Comparison of ENCODE assay signal across 8 mouse cellular contexts in the genomic region with DNA sequence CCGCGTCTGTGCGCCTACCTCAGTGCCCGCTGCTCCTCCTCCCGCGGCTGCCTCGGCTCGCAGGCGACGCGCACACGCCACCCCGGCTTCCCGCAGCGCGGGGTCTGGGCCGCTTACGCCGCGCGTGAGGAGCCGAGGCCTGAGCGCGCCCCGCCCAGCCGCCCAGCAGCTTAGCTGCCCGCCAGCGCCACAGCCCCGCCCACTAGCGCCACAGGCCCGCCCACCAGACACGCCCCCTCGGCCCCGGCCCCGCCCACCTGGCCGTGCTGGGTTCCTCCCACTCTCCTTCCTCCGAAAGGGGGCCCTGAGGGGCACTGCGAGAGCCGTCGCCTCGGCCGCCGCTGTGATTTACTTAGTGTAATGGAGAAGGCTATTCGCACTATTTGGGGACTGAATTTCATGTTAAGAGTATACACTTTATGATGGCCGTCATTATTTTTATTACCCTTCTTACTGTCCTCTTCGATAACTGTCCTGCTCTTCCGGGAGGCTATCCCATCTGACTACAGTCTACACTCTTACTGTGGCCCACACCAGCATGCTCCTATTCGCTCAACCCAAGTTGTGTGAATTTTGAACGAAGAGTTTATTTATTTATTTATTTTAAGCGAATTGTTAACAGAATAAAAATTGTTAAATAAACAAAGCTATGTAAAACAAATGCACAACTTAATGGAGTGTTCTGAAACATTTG. TPM values are rescaled to one million over a fixed set of nuclear protein-coding genes. Genes with fewer than 3 reads are reported as not detected.
A peak's percentile ranks its signal among the peaks of the same experiment; 100 is the strongest.
DNase-seq lines count a peak whose midpoint lies in the region; ATAC-seq lines count a peak whose summit lies in the region.

A gene (minus strand): TSS at position 152 of the 694 bp plus-strand sequence.

- intact Hi-C loops in left cerebral cortex, postnatal 25 days (cut with DNase I), result loop anchor here (5.0 to 10.0 kb wide), 3 partner anchors 69 to 1101 kb away; a partner anchor contains a TSS

- H3K4me3 ChIP-seq in intestine, embryonic 16.5 days (ENCODE audit: low read length), result peak within 1 kb of the TSS; percentile 90

- no peaks in the 10 kb centered on the region for H3K27me3 ChIP-seq in intestine, embryonic 16.5 days (replicated peaks; ENCODE audit: control insufficient read depth, insufficient read depth, low read length)

- 1% methylated on average over 40 of the region's 50 CpGs for WGBS in intestine, embryonic 16.5 days

- peaks cover 12% of the 10 kb centered on the region for H3K4me1 ChIP-seq in intestine, embryonic 16.5 days (ENCODE audit: control insufficient read depth, insufficient read depth, low read length)

- no peaks in the 10 kb centered on the region for H3K36me3 ChIP-seq in intestine, embryonic 16.5 days (ENCODE audit: control insufficient read depth, insufficient read depth, low read length)

- no peaks in the 10 kb centered on the region for H3K9me3 ChIP-seq in intestine, embryonic 16.5 days (ENCODE audit: control insufficient read depth, low read length)

- H3K4me2 ChIP-seq in intestine, embryonic 16.5 days (ENCODE audit: low read depth, low read length), result peak within 1 kb of the TSS; percentile 78

- ATAC-seq in intestine, embryonic 16.5 days, result peak; percentile 95

- peak; percentile 100 for DNase-seq in adrenal gland, postnatal 10 days
- DNase-seq in embryo, embryonic 9.5 days (ENCODE audit: extremely low spot score), result peak; percentile 100
- peak; percentile 99 to 100 for DNase-seq in gastrocnemius, postnatal 4 days (ENCODE audit: low spot score in 2 of 2)
- DNase-seq in left cerebral cortex, postnatal 25 days (ENCODE audit: low spot score in 2 of 2), result peak; percentile 95
- DNase-seq in mesoderm, embryonic 11.5 days (ENCODE audit: low read depth, low spot score), result peak; percentile 93
- DNase-seq in right cerebral cortex, postnatal 25 days, result peak; percentile 96
- DNase-seq in urinary bladder, postnatal 36 days (ENCODE audit: low spot score in 2 of 2), result peak; percentile 99

- H3K9ac ChIP-seq in intestine, embryonic 16.5 days (ENCODE audit: low read depth, low read length), result peak within 1 kb of the TSS; percentile 90

- peak within 1 kb of the TSS; percentile 98 for H3K27ac ChIP-seq in intestine, embryonic 16.5 days (ENCODE audit: low read length)

RNA-seq across cellular contexts. Expression of the gene that starts here (rescaled TPM):
- total RNA-seq in adrenal gland, postnatal 10 days (2021), result 10 to 100 TPM; 25.9 to 38.0 TPM
- total RNA-seq in gastrocnemius, postnatal 4 days (2021), result 100 to 1,000 TPM; 164 to 188 TPM
- polyA plus RNA-seq in intestine, embryonic 16.5 days (2015; fragmentation: Nextera tagmentation; extraction: Ambion mirVana), result 7.4 and 8.1 TPM in 2 replicates
- total RNA-seq in left cerebral cortex, postnatal 25 days (2021), result 10 to 100 TPM; 17.4 to 19.5 TPM

Comparison
In these comparisons a context has a peak if more than half of its experiments do, and no peak if none do; other contexts are left out.
1. Peak in every context shown above with its lines: DNase-seq, ATAC-seq, H3K4me3 ChIP-seq and H3K27ac ChIP-seq.
2. RNA of the gene that starts here (total RNA-seq): 164 to 188 TPM in gastrocnemius, postnatal 4 days; 25.9 to 38.0 TPM in adrenal gland, postnatal 10 days and 17.4 to 19.5 TPM in left cerebral cortex, postnatal 25 days; every median in the first group is over 4 times any median in the second.